Mouse (Mus musculus): ENCODE data around the gene Ssh1. TPM values are rescaled to one million over a fixed set of nuclear protein-coding genes. Genes with fewer than 3 reads are reported as not detected.

Gene Ssh1
- total RNA-seq (2015; ENCODE audit: low replicate concordance) (21.3 and 31.9 TPM in 2 replicates), total RNA-seq (2017; ENCODE audit: low replicate concordance) (30.9 and 43.1 TPM in 2 replicates)

DNA sequence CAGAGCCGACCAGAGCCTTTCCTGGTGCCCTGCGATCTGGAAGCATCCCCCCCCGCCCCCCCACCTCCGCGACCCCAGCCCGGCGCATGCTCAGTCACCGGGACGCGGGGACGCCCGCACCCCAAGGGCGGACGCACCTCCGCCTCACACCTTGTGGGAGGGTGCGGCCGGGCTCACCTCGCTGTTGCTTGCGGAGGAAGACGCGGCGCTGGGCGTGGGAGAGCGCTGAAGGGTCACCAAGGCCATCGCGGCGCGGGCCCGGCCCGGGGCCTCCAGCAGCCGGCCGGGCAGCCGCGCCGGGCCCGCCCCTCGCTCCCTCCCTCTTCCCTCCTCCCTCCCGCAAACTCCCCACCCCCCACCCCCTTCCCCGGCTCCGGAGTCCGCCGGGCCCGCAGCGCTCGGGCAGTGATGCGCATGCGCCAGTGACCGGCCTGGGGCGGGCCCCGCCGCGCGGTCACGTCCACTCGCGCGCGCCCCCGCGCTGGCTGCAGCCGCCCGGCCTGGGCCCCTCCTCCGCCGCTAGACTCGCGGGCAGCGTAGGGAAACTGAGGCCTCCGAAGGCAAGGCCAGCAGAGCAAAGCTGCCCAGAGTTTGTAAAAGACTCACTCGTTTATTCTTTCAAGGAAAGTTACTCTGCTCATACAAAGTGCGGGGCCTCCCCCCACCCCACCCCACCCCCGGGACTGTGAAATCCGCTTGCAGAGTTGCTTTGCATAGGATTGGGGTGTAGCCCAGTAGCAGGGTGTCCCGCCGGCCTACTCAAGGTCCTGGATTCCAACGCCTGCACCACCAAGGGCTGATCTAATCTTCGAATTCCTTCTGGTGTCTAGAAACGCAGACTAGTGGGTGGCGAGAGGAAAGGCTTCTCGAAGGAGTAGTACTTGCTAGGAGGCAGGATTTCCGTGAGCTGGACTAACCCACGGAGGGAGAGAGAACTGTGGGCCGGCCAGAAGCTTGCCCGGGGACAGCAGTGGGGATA is at the start of gene Ssh1:
TSS of gene Ssh1 (minus strand) at position 408 of the 979 bp plus-strand sequence.
- ATAC-seq (replicated peaks; ENCODE audit: low FRiP score, poor library complexity, severe bottlenecking) = peak; percentile 45; the same call in 1 of the 2 replicates

GRCm38 (mm10) chr5:114041327-114041930 is 47.7 kb upstream of the Ssh1 start:
- no peak for ATAC-seq (replicated peaks; ENCODE audit: low FRiP score, poor library complexity, severe bottlenecking)

DNA sequence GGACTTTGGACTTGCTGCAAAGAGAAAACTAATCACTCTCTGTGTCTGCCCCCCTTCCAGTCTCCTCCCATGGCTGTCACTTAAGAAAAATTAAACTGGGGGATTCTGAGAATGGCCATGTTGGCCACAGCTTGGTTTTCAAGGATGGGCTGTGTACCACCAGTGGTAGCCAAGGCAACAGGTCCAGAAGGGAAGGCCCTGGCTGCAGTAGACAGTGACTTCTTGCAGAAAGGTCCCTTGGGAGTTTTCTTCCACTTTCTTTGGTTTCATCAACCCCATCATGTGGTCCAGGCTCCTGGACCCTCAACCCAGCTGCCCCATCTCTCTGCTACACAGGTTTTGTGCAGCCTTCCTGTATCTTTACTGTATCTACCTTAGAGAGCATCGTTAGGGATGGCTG is 47.2 kb upstream of the Ssh1 start:
- ATAC-seq (replicated peaks; ENCODE audit: low FRiP score, poor library complexity, severe bottlenecking) = no peak

DNA sequence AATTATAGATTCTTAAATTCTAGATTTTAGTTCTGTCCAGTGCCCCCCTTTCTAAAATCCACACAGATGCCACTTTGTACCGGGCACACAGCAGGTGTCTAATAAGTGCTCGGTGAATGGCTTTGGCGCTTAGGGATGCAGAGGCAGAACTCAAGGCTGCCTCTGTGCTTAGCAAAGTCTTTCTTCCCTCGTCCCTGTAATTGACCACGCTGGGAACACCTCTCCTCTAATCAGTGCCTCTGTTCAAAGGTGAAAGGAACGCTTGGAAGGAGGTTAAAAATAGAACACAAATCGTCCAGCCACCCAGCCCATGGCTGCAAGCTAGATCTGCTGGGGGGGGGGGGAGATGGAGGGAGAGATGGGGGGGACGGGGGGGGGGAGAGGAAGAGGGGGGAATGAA is 46.8 kb upstream of the Ssh1 start:
- no peak for ATAC-seq (replicated peaks; ENCODE audit: low FRiP score, poor library complexity, severe bottlenecking)

DNA sequence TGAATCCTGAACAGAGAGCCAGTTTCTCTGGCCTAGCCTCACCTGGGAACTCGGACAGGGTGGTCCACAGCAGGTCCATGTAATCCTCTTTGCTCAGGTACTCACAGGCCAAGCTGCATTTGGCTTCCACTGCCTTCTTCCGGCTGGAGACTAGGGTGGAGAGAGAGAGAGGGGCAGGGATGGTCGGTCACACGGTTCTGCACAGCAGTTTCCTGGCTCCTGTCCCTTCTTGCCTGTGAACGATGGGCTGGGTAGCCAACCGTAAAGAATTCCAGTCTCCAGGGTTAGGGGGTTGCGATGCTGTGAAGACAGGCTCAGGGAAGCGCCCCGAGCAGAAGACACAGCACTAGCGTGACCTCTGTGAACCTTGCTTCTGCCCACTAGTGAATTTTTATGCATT is 41.4 kb upstream of the Ssh1 start:
- ATAC-seq (replicated peaks; ENCODE audit: low FRiP score, poor library complexity, severe bottlenecking) = no peak

GRCm38 (mm10) chr5:114034393-114034792 is 40.7 kb upstream of the Ssh1 start:
- no peak for ATAC-seq (replicated peaks; ENCODE audit: low FRiP score, poor library complexity, severe bottlenecking)

- no peak for ATAC-seq (replicated peaks; ENCODE audit: low FRiP score, poor library complexity, severe bottlenecking)
Observed at GRCm38 (mm10) chr5:114032161-114032763, 38.6 kb upstream of the Ssh1 start.

DNA sequence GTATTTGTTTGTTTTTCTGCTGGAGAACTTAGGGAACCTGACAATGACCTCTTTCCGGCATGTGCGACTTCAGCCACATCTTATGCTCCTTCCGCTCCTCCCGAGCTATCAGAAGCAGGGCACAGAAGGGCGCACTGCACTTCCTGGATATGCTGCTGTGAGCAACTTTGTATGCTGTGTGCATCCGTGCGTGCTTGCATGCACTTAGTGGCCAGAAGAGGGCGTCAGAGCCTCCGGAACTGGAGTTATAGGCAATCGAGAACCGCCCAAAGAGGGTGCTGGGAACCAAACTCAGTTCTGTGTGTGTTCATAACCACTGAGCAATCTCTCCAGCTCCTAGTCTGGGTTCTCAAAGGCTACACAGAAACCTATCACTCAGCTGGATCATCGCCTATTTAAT is 37.0 kb upstream of the Ssh1 start:
- ATAC-seq (replicated peaks; ENCODE audit: low FRiP score, poor library complexity, severe bottlenecking) = no peak

GRCm38 (mm10) chr5:114028111-114028510 is 34.4 kb upstream of the Ssh1 start:
- ATAC-seq (replicated peaks; ENCODE audit: low FRiP score, poor library complexity, severe bottlenecking) = no peak

GRCm38 (mm10) chr5:114027217-114027944 is 33.7 kb upstream of the Ssh1 start:
- ATAC-seq (replicated peaks; ENCODE audit: low FRiP score, poor library complexity, severe bottlenecking) = no peak

DNA sequence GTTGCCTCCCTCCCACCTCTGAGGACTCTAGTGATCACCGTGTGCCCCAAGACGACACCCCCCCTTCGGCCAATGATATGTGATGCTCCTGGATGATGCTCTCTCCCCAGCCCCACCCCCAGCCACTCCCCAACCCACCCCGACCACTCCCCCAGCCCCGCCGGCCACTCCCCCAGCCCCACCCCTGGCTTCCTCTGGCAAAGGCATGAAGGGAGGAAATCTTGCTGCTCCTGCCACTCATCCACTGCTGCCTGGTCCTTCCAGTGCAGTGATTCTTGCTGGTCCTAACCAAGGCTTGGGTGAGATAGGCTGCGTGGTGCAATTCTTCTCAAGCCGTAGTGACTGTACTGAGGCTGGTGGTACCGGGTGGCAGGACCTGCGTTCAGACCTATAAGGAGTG is 31.2 kb upstream of the Ssh1 start:
- no peak for ATAC-seq (replicated peaks; ENCODE audit: low FRiP score, poor library complexity, severe bottlenecking)

GRCm38 (mm10) chr5:114024390-114024789 is 30.7 kb upstream of the Ssh1 start:
- ATAC-seq (replicated peaks; ENCODE audit: low FRiP score, poor library complexity, severe bottlenecking) = no peak

GRCm38 (mm10) chr5:114015121-114015520 is 21.4 kb upstream of the Ssh1 start:
- no peak for ATAC-seq (replicated peaks; ENCODE audit: low FRiP score, poor library complexity, severe bottlenecking)

DNA sequence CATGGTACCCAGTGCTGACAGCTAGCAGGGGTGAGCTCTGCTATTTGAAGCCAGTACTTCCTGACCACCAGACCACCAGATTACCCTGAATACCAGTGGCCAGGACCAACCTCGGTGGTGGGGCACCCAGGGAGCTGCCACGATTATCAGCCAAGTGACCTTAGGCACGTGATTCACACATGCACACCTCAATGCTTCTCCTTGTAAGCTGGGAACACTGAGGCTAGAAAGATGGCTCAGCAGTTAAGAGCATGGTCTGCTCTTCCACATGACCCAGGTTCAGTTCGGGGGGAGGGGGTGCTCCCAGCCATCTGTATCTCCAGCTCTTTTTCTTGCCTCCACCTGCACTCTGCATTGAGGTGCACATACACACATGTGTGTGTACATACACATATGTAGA is 15.4 kb upstream of the Ssh1 start:
- no peak for ATAC-seq (replicated peaks; ENCODE audit: low FRiP score, poor library complexity, severe bottlenecking)

- no peak for ATAC-seq (replicated peaks; ENCODE audit: low FRiP score, poor library complexity, severe bottlenecking)
Observed at GRCm38 (mm10) chr5:114007753-114008453, 14.2 kb upstream of the Ssh1 start.

DNA sequence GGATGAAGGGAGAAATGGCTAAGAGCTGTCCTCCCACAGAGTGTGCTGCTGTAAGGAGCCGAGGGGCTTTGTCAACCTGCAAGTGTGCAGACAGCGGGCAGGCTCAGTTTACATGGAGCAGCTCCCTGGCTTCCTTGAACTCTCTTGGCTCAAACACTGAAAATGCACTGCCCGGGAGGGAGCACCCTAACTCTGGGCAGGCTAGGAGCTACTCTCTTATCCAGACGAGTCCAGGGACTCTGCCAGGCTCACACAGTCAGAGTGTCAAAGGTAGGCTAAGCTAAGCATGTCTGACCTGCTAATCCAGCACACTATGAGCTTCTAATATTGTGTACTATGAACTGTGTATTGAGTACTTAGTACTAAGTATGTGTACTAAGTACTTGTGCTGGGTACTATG is 13.3 kb upstream of the Ssh1 start:
- ATAC-seq (replicated peaks; ENCODE audit: low FRiP score, poor library complexity, severe bottlenecking) = no peak

- ATAC-seq (replicated peaks; ENCODE audit: low FRiP score, poor library complexity, severe bottlenecking) = no peak
Observed at GRCm38 (mm10) chr5:114005100-114005499, 11.4 kb upstream of the Ssh1 start.

GRCm38 (mm10) chr5:114004573-114004972 is 10.9 kb upstream of the Ssh1 start:
- no peak for ATAC-seq (replicated peaks; ENCODE audit: low FRiP score, poor library complexity, severe bottlenecking)

- ATAC-seq (replicated peaks; ENCODE audit: low FRiP score, poor library complexity, severe bottlenecking) = no peak
Observed at GRCm38 (mm10) chr5:114003542-114003941, 9.8 kb upstream of the Ssh1 start, which contains the start of gene Dao. Dao (plus strand) TSS chr5:114003703.
